Mouse (Mus musculus) midbrain, embryonic 10.5 days (tissue): Measurements from ENCODE around the gene Bnip1. TPM values are rescaled to one million over a fixed set of nuclear protein-coding genes. Genes with fewer than 3 reads are reported as not detected.

Source experiments
- DNase-seq: peaks from one replicate; pipeline ENCODE4 v3.0.0-alpha.2; 2017; ENCODE audit warnings: low spot score
- H3K27ac ChIP-seq: fragments of 300-500 bp; sonication (generic); replicated peaks from 2 replicates; pipeline ENCODE4 v1.5.1; 2016; ENCODE audit warnings: mild to moderate bottlenecking
- H3K27me3 ChIP-seq: fragments of 300-500 bp; sonication (generic); 2 replicates; pipeline ENCODE4 v1.6.1; 2016; ENCODE audit warnings: low read depth, mild to moderate bottlenecking; ENCODE audit not compliant: poor library complexity, severe bottlenecking
- H3K36me3 ChIP-seq: fragments of 300-500 bp; sonication (generic); 2 replicates; pipeline ENCODE4 v1.6.1; 2016; ENCODE audit warnings: mild to moderate bottlenecking, moderate library complexity
- H3K4me1 ChIP-seq: fragments of 300-500 bp; sonication (generic); 2 replicates; pipeline ENCODE4 v1.6.1; 2016
- H3K4me3 ChIP-seq: fragments of 300-500 bp; sonication (generic); 2 replicates; pipeline ENCODE4 v1.5.1; 2016; ENCODE audit warnings: mild to moderate bottlenecking, moderate library complexity
- H3K9me3 ChIP-seq: fragments of 300-500 bp; sonication (generic); replicated peaks from 2 replicates; pipeline ENCODE4 v1.6.1; 2016; ENCODE audit warnings: mild to moderate bottlenecking
- WGBS: fragments of 180-500 bp; shearing (Covaris S2); methylation state at CpG from one replicate; pipeline ENCODE4 v1.1.7; 2016; 5-methylcytosine and 5-hydroxymethylcytosine counted together
- polyA plus RNA-seq: library from polyadenylated mRNA; unstranded; fragments of >200 nt; fragmentation: Nextera tagmentation; extraction: Ambion mirVana; gene quantifications from 2 replicates; pipeline ENCODE4 v1.2.1, GENCODE M21; 2016

The Bnip1 gene
- polyA plus RNA-seq, 1 experiment from 2014 or later = 48.9 TPM

- DNase-seq = no peak
- Histone ChIP-seq H3K9me3 (no peaks in the 10 kb centered on the region), H3K27ac (no peak overlapping the region), H3K4me1 (no peaks in the 10 kb centered on the region), H3K36me3 (no peaks in the 10 kb centered on the region), H3K4me3 (no peak overlapping the region), H3K27me3 (no peaks in the 10 kb centered on the region)
- WGBS = 88% methylated on average over 3 of the region's 3 CpGs
Measured at GRCm38 (mm10) chr17:26802886-26803285, 22.0 kb downstream of the Bnip1 start.

GRCm38 (mm10) chr17:26812607-26813006 is 31.7 kb downstream of the Bnip1 start:
- no peak for DNase-seq
- 75% methylated on average over 2 of the region's 2 CpGs for WGBS

GRCm38 (mm10) chr17:26813497-26813896 is 32.6 kb downstream of the Bnip1 start:
- H3K36me3 ChIP-seq = no peaks in the 10 kb centered on the region
- WGBS = 86% methylated on average over 9 of the region's 9 CpGs
- no peaks in the 10 kb centered on the region for H3K27me3 ChIP-seq
- no peaks in the 10 kb centered on the region for H3K9me3 ChIP-seq
- H3K27ac ChIP-seq = no peak overlapping the region
- 0 out of 2 replicates have a peak, but pooled peaks cover 5% of the 10 kb centered on the region for H3K4me1 ChIP-seq
- DNase-seq = no peak
- no peak overlapping the region for H3K4me3 ChIP-seq

More at GRCm38 (mm10) chr17:26812607-26813006, 31.7 kb downstream of the Bnip1 start:
- no peaks in the 10 kb centered on the region for H3K27me3 ChIP-seq
- H3K36me3 ChIP-seq = no peaks in the 10 kb centered on the region
- 0 out of 2 replicates have a peak, but pooled peaks cover 5% of the 10 kb centered on the region for H3K4me1 ChIP-seq
- H3K4me3 ChIP-seq = no peak overlapping the region
- no peaks in the 10 kb centered on the region for H3K9me3 ChIP-seq
- no peak overlapping the region for H3K27ac ChIP-seq

- Histone ChIP-seq H3K27ac (no peak overlapping the region), H3K9me3 (no peaks in the 10 kb centered on the region), H3K36me3 (no peaks in the 10 kb centered on the region), H3K4me1 (no peaks in the 10 kb centered on the region), H3K4me3 (no peak overlapping the region), H3K27me3 (no peaks in the 10 kb centered on the region)
- WGBS = 90% methylated on average over 6 of the region's 6 CpGs
- DNase-seq = no peak
Measured at GRCm38 (mm10) chr17:26816810-26817209, 35.9 kb downstream of the Bnip1 start.

GRCm38 (mm10) chr17:26817776-26818175 is 36.9 kb downstream of the Bnip1 start:
- DNase-seq = no peak
- H3K27ac ChIP-seq = no peak overlapping the region
- H3K9me3 ChIP-seq = no peaks in the 10 kb centered on the region
- H3K4me3 ChIP-seq = no peak overlapping the region
- no peaks in the 10 kb centered on the region for H3K36me3 ChIP-seq
- no peaks in the 10 kb centered on the region for H3K4me1 ChIP-seq
- no peaks in the 10 kb centered on the region for H3K27me3 ChIP-seq

- Histone ChIP-seq H3K36me3 (no peaks in the 10 kb centered on the region), H3K27ac (no peak overlapping the region), H3K4me3 (no peak overlapping the region), H3K27me3 (peaks cover 6% of the 10 kb centered on the region; the same call in 1 of the 2 replicates), H3K4me1 (no peaks in the 10 kb centered on the region), H3K9me3 (no peaks in the 10 kb centered on the region)
- no peak for DNase-seq
- WGBS = 73% methylated on average over 16 of the region's 17 CpGs
Measured at GRCm38 (mm10) chr17:26826131-26826530, 45.3 kb downstream of the Bnip1 start.

- peaks cover 72% of the 10 kb centered on the region for H3K27me3 ChIP-seq
- H3K4me1 ChIP-seq = peaks cover under 1% of the 10 kb centered on the region
- no peak overlapping the region for H3K4me3 ChIP-seq
- H3K36me3 ChIP-seq = no peaks in the 10 kb centered on the region
- WGBS = 84% methylated on average over 2 of the region's 2 CpGs
- no peak for DNase-seq
- H3K9me3 ChIP-seq = no peaks in the 10 kb centered on the region
- no peak overlapping the region for H3K27ac ChIP-seq
Measured at GRCm38 (mm10) chr17:26833806-26834205, 52.9 kb downstream of the Bnip1 start.

GRCm38 (mm10) chr17:26834302-26834965 is 53.6 kb downstream of the Bnip1 start:
- Histone ChIP-seq H3K27ac (no peak overlapping the region), H3K4me3 (no peak overlapping the region), H3K4me1 (peaks cover 7% of the 10 kb centered on the region), H3K36me3 (no peaks in the 10 kb centered on the region), H3K9me3 (no peaks in the 10 kb centered on the region), H3K27me3 (peaks cover 74% of the 10 kb centered on the region)
- 77% methylated on average over 5 of the region's 5 CpGs for WGBS
- DNase-seq = no peak

GRCm38 (mm10) chr17:26834966-26835755 is 54.3 kb downstream of the Bnip1 start:
- whole genome bisulfite sequencing = 25% methylated on average over 9 of the region's 9 CpGs
- H3K9me3 ChIP-seq = no peaks in the 10 kb centered on the region
- H3K36me3 ChIP-seq = no peaks in the 10 kb centered on the region
- no peak overlapping the region for H3K27ac ChIP-seq
- peaks cover 9% of the 10 kb centered on the region for H3K4me1 ChIP-seq
- no peak for DNase-seq
- H3K27me3 ChIP-seq = peaks cover 80% of the 10 kb centered on the region
- H3K4me3 ChIP-seq = no peak overlapping the region

- no peaks in the 10 kb centered on the region for H3K36me3 ChIP-seq
- no peak overlapping the region for H3K27ac ChIP-seq
- DNase-seq = no peak
- WGBS = 4% methylated on average over 8 of the region's 8 CpGs
- peaks cover 88% of the 10 kb centered on the region for H3K27me3 ChIP-seq
- no peaks in the 10 kb centered on the region for H3K9me3 ChIP-seq
- H3K4me1 ChIP-seq = peaks cover 11% of the 10 kb centered on the region
- no peak overlapping the region for H3K4me3 ChIP-seq
Measured at GRCm38 (mm10) chr17:26835956-26836355, 55.1 kb downstream of the Bnip1 start.

GRCm38 (mm10) chr17:26836377-26836776 is 55.5 kb downstream of the Bnip1 start:
- H3K4me1 ChIP-seq = peaks cover 15% of the 10 kb centered on the region

GRCm38 (mm10) chr17:26836786-26837545 is 56.1 kb downstream of the Bnip1 start:
- Histone ChIP-seq H3K4me1 (peaks cover 15% of the 10 kb centered on the region), H3K27me3 (peaks cover 97% of the 10 kb centered on the region), H3K9me3 (no peaks in the 10 kb centered on the region), H3K4me3 (no peak overlapping the region), H3K36me3 (no peaks in the 10 kb centered on the region), H3K27ac (no peak overlapping the region)
- WGBS = 2% methylated on average over 19 of the region's 19 CpGs
- DNase-seq = peak; percentile 49

More at GRCm38 (mm10) chr17:26836377-26836776, 55.5 kb downstream of the Bnip1 start:
- WGBS = 3% methylated on average over 5 of the region's 5 CpGs
- Histone ChIP-seq H3K9me3 (no peaks in the 10 kb centered on the region), H3K27ac (no peak overlapping the region), H3K27me3 (peaks cover 92% of the 10 kb centered on the region), H3K36me3 (no peaks in the 10 kb centered on the region), H3K4me3 (no peak overlapping the region)
- no peak for DNase-seq
